Mouse (Mus musculus): ENCODE results near the gene Hmga1.

Gene Hmga1

DNA sequence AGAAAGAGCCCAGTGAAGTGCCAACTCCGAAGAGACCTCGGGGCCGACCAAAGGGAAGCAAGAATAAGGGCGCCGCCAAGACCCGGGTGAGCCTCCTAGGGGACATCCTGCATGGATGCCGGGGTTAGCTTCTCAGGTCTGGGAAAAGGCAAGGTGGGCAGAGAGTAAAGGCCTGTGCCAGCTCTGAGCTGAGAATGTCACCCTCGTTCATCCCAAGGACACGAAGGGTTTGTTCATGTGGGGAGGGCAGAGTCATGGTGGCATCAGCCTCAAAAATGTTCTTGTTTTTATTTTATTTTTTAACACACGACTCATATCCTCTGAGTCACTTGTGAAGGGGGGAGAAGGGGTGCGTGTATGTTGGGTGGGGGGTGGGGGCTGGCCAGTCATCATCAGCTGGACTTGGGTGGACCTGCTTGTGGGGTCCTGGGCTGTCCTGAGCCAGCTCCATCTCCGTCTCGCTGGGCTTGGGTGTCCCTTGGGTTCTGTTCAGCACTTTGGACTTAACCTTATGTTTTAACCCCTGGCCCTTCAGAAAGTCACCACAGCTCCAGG, 4.7 kb downstream of the Hmga1 start:
- no peak for DNase-seq (ENCODE audit: low spot score)

DNA sequence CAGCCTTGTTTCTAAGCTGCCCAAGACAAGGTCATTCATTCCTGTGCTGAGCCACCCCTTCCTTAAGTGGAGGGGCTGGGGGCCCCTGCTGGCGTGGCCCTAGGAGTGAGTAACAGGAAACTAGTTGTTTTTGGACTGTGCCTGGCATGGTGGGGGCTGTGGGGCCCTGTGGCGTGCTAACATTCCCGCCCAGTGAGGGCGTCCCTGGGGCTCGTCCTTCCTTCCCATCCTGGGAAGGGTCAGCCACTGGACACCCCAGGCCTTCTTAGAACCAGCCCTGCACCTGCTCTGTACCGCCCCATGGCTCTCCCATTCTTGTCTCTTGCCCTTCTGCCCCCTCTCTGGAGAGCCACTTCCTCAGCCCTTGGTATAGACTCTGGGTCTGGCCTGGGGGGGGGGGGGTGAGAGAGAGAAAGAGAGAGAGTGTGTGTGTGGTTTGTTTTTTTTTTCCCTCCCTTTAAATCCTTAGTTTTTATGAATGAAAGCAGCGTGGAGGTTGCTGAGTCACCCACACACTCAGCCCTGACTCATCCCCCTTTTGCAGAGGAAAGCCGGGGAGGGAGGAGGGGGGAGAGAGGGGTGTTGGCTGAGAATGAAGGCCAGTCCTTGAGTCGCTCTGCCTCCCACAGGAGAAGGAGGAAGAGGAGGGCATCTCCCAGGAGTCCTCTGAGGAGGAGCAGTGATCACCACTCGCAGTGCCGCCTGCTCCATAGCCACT, 5.7 kb downstream of the Hmga1 start:
- DNase-seq (ENCODE audit: low spot score): no peak

DNA sequence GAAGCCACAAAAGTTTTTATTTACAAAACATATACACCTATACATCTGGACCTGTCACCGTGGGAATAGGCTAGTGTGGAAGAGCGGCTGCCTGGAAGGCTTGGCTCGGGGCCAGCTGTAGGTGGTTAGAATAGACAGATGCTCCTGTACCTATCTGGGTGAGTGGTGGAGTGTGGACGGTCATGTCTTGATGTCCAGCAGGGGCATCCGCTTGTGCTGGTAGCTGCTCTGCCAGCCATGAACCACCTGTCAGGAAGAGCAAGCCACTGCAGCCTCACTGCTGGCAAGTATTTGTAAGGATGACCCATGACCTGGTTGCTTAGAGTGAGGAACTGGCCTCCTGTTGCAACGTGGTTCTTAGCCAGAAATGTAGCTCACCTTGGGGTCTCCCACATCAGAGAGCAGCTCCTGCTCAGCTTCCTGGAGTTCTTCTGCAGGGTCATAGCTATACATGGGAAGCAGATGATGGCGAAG, 7.5 kb downstream of the Hmga1 start:
- no peak for DNase-seq (ENCODE audit: low spot score)

DNA sequence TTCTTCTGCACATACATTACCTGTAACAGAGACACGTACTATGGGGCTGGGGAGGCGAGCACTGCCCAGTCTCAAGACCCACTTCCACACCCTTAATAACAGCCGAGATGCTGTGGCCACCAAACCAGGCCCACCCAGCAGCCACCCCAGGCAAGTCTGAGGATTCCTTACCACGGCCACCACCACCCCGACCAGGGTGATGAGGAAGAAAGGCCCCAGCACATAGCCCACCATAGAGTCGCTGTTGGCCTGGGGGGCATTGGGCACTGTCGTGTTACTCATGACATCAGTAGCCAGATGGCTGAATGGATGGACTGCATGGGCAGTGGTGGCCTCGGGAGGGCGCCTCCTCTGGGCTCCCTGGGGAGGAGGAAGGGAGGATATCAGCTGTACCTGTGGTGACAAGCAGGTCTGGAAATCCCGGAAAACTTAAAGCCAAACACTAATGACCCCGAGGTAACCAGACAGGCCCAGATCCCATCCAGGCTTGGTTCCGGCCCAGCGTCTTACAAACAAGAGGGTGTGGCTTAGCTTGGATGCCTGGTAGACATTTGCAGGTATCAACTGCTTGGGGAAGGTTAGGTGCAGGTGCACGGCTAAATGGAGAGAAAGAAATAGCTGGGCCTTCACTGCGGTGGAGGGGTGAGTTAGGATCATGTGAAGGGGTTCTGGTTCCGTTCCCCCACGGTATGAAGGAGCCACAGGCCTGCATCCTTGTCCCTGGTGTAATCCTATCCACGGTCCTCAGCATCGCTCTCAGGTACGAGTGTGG, 8.3 kb downstream of the Hmga1 start:
- DNase-seq (ENCODE audit: low spot score): no peak

DNA sequence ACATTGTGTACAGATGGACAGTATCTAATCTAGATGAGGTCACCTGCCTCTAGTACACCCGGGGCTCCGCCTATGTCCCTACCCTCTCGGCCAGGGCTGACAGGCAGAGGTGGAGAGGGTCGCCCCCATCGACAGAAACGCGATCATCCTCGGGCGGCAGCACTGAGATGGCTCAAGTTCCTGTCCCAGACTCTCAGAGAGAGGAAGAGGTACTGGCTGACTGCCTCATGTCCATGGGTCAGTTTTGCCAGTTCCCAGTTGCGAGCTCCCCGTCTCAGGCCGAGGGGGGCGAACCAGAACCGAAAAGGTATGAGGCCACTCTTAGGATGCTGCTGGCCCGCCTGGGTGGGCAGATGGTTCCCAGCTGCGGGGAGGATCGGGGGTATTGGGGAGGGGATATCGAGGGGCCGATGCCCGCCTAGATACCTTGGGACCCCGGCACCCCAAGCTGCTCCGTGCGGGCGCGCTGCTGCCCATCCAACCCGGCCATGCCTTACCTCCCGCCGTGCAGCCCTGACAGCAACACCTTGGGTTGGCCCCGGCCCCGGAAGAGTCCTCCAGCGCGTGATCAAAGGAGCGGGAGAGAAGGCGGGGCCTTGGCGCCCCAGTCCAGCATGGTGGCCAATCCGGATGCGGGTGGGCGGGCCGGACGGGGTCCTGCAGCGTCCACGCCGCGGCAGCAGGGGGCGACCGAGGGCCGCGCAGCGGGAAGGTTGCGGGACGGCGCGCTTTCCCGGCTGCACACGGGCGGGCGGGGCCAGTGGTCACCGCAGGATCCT, 9.1 kb downstream of the Hmga1 start, which contains the start of gene AI413582:
AI413582 (minus strand) TSS at position 594 of the 779 bp plus-strand sequence.
- peak; percentile 98 for DNase-seq (ENCODE audit: low spot score)

DNA sequence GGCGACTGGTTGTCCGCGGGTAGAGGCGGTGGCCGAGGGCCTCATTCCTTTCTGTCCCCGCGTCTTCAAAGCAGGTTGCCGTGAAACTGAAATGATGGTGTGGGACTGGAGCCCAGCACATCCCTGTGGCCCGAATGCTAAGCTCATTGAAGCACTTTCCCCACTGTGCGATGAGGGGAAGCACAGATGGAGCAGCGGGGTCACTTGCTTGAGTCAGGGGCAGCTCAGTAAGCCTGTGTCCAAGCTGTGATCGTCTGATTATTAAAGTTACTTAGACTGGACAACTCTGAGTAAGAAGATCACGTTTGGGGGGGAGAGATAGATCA, 9.6 kb downstream of the Hmga1 start:
- DNase-seq (ENCODE audit: low spot score): no peak

DNA sequence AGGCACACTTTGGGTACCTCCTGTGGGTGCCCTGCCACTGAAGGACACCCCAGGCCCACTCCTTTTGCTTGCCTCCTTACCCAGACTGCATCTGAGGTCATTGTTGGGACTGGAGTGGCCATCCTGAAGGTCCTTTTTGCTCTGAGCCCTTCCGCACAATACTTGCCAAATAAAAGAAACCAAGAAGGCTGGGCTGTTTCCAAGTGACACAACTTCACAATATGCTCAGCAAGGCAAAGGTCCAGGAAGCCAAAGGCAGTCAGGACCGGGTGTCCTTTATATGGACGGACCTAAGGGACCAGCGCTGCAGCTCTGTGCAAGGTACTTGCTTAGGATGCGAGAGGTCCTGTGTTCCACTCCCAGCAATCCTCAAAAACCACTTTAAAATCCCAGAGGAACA, 11.9 kb downstream of the Hmga1 start:
- no peak for DNase-seq (ENCODE audit: low spot score)

DNA sequence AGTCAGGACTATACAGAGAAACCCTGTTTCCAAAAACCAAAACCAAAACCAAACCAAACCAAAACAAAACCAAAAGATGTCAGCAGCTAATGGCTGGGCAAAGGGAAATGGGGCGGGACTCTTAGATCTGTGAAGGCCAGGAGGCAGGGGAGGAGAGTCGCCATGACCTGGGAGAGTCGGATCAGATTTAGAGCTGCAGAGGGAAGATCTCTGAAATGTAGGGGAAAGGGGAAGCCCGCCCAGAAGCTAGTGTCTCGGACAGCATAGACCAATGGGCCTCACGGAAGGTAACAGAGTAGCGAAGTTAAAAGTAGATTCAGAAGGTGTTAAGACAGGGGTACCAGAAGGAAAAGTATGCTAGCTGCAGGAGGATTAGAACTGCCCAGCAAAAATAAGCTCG, 15.0 kb downstream of the Hmga1 start:
- DNase-seq (ENCODE audit: low spot score): no peak

DNA sequence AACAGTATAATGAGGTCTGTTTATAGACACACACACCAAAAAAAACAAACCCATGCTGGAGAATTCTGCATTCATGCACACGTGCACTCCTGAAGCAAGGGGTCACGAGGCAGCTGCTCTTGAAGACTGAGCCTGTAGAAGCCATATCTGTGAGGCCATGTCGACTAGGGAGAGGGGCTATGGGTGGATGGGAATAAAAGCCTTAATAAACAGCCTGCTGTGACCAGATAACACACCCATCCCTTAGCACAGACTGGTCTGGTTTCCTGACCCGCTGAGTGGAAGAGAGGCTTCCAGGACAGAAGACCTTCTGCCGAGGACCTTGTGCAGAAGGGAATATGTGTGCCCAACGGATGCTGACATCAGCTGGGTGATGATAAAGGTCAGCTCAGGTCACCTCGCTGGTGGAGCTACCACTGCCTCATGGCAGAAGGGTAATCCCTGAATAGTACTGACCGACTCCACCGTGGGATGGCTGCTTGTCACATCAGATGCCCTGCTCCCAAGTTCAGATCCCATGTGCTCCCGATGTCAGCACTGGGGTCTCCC, 17.5 kb downstream of the Hmga1 start:
- DNase-seq (ENCODE audit: low spot score): no peak

DNA sequence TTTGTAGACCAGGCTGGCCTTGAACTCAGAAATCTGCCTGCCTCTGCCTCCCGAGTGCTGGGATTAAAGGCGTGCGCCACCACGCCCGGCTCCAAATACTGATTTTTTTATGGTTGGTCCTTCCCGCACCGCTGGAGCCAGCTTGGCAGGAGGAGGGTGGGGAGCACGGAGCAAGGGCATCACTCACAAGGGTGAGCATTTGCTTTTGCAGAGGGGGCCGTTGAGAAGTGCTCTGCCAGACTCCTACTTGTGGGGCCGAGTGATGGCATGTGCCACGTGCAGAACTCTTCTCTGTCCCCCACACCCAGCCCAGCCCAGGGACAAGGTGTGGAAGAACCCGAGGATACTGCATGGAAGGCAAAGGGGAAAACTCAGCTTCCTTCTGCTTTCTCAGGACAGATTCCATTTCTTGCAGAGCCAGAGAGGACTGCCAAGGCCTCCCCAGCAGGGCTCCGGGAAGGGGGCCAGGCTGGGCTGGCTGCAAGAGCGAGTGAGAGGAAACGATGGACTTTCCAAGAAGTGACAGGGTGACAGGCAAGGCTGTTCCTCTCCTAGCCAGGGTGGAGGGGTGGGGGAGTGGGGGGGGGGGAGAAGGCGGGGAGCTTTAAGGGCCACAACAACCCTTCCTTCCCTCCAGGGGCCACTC, 18.3 kb downstream of the Hmga1 start:
- peak; percentile 65 for DNase-seq (ENCODE audit: low spot score)

DNA sequence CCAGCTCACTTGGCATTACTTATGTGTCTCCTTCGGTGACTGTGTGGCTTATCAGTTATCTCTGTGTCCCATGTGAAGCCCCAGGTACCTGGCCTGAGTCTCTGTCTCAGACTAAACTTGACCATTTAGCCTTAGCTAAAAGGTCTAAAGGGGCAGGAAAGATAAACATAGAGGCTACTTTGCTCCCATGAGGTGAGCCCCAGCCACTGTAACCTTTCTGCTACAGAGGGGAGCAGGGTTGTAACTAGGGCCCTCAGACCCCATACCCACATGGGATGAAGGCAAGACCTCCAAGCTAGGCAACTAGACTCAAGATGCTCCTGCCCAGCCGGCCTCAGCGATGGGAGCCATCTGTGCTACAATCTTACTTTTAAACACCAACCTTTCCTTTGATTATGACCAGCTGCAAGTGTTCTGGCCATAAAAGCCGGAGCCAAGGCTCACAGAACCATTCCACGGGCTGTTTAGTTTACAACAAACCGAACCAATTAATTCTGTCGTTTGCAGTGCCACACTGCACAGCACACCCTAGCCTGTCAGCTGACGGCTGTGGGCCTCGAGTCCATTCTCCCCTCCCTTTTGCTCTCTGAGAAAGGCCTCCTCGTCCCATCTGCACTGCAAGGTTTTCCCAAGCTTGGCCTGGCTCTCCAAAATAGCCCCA, 18.9 kb downstream of the Hmga1 start:
- no peak for DNase-seq (ENCODE audit: low spot score)

DNA sequence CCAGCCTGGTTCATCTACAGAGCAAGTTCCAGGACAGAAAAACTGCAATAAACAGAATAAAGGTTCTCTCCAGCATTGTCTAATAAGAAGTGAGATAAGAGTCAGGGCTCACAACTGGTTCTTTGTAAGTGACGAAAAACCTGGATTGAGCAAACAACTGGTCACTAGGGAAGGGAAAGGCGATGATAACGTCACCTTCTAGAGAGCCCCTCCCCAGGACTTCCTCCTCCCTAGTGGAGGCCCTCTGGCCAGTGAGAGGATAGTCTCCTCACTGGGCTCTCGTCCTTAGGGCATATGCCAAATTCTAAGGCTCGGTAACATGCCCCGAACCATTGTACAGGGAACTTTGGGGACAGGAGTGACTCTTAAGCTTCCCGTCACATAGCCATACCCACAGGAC, 19.8 kb downstream of the Hmga1 start:
- no peak for DNase-seq (ENCODE audit: low spot score)

DNA sequence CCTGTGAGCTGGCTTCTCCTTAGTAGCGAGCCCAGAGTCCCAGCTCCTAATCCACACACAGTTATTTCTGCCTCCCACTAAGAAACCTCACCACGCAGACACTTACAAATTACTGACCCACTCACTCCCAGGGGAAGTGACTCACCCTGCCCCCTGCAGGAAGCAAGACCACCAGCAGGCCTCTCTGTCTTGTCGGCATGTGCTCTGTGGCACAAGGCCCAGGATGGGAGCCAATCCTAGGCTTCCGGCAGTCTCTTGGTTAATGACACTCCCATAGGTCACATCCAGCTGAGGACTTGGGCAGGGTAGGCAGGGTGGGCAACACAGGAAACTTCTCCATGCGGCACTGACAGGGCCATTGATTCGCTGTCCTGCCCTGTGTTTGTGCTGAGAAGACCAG, 21.2 kb downstream of the Hmga1 start:
- DNase-seq (ENCODE audit: low spot score): no peak

DNA sequence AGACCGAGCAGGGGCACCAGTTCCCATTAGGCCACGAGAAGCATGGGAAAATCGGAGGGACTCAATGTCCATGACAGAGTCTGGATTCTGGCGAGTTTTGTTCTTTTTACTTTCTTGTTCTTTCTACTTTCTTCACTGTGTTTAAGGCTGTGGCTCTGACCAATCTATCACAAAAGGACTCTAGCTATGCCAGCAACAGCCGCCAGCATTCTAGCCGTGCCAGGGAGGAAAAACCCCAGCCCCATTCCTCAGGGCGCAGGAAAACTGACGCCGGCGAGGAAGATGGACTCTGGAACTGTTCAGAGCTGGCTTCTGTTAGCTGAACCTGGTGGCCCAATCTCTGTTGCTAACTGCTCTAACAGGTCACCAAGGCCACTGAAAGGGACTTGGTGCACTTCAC, 22.2 kb downstream of the Hmga1 start:
- no peak for DNase-seq (ENCODE audit: low spot score)

DNA sequence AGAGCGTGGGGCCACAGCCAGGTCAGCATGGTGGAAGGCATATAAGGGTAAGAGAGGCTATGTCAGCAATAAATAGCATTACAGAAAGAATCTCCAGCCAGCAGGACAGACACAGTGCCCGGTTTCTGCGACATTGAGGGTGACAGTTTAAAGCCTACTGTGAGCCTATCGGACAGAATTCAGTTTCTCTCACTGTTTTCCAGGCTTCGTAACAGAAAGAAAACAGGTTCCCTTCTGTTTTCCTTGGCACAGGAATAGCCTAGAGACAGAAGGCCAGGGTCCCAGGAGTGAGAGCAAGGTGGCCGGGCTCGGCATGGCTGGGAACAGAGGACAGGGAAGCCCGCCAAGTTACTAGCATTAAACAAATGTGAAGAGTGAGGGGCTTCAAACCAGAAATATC, 23.5 kb downstream of the Hmga1 start:
- no peak for DNase-seq (ENCODE audit: low spot score)

DNA sequence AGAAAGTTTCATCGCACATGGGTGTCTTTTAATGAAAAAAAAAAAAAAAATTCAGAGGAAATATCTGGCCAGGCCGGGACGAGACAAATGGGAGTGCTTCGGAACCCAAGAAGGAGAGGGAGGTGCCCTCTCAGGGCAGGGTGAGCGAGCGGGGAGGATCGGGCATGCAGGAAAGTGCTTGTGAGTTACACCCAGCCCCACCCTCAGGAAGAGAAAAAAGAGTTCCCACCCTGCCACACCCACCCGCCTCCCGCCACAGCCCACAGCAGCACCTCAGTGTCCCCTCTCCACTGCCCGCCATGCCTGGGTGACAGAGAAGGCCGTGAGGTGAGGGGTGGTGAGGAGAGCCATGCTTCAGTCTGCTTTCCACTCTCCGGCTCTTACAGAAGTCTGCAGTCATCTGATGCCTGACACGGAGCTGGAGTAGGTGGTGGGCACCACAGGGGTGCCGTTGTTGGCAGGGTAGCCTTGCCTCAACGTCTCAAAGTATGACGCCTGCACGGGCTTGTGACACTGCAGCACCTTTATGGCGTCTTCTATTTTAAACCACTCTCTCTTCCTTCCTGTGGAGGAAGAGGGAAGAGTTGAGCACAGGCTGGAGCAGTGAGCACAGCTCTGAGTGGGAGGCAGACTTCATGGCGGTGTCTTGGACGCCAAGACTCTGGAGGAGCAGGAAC, 24.2 kb downstream of the Hmga1 start:
- no peak for DNase-seq (ENCODE audit: low spot score)

DNA sequence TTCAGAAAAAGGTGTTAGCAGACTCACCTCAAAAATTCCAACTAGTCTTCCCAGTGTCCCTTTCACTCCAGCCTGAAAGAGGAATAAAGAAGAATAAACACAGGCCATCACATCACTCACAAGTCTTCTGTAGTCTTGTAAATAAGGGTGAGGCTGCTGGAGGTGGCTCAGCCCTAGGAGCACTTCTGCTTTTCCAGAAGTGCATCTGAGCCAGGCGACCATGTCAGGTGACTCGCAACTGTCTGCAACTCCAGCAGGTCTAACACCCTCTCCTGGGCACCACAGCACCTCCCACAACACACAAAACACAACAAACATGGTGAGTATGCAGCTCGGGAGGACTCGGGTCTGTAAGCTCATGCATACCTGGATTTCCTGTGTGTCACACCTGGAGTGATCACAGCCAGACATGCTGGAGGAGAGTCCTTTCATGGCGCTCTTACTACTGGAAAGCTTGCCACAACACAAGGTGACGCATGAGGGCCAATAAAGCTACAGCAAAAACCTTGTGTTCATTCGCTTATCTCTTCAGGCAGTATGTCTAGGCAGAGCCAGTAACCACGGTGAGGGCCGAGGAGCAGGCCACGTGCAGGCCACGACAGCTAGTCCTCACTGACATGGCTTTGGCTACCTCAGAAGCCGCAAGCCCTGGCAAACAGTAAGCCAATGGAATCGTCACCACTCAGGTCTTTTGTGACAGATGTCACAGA, 27.0 kb downstream of the Hmga1 start:
- no peak for DNase-seq (ENCODE audit: low spot score)

DNA sequence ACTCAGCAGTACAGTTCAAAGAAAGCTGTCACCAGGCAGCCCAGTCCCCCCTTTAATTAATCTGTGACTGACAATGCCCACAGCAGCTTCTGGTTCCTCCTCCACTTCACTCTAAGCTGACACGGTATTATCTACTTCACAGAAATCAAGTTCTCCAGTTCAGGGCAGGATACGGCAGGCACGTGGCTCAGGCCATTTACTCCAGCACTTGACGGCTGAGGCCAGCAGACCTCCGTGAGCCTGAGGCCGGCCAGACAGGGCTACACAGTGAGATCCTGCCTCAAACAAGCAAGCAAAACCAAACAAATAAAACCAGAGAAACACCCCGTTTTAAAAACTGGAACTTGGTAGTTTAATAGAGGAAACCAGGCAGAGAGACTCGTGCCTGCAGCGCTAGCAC, 30.4 kb downstream of the Hmga1 start:
- DNase-seq (ENCODE audit: low spot score): no peak

DNA sequence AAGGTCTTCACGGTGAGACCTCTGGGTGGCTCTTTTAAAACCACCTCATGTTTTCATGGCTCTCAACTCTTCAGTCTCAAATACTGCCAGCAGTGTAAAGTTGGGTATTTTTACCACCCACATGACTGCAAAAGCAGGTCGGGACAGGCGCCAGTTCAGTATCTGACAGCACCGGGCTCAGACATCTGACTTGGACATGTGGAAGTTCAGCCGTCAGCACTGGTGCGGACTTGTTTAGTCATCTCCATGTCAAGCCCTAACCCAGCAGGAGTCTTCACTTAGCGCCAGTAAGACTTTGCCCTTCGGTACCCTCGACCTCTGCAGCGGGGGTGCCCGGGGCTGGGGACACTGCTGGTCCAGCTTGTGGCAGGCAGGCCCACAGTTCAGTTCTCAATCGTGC, 31.0 kb downstream of the Hmga1 start:
- no peak for DNase-seq (ENCODE audit: low spot score)

DNA sequence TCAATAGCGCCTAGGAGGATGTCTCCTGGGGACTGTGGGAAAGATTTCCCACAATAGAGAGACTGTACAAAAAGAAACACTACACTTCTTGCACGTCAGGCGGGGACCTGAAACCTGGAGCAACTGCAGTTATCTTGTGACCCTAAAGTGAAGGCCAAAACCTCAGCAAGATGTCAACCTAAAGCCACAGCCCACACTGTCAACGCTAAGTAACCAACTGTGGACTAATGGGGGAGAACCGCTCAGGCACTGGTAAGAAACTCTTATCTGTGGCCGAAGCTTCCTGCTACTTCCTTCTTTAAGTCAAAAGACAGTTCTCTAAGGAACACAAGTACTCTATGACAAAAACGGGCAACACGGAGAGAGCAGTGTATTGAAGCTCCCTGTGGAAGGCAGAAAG, 31.9 kb downstream of the Hmga1 start:
- no peak for DNase-seq (ENCODE audit: low spot score)

Measured in ovary, postnatal 14 days (tissue).